Mouse (Mus musculus) lung, embryonic 14.5 days (tissue): ENCODE results near the gene Tceanc2. TPM values are rescaled to one million over a fixed set of nuclear protein-coding genes. Genes with fewer than 3 reads are reported as not detected.
A peak's percentile ranks its signal among the peaks of the same experiment; 100 is the strongest.

Experiments
- ATAC-seq: fragments of 200-750 bp; cut with Nextera tagmentation; 2 replicates; pipeline ENCODE4 v1.8.0; 2017; ENCODE audit warnings: mild to moderate bottlenecking, moderate TSS enrichment, moderate library complexity; ENCODE audit not compliant: insufficient read depth
- DNase-seq: peaks from one replicate; pipeline ENCODE4 v3.0.0-alpha.2; 2015
- H3K27ac ChIP-seq: fragments of 300-500 bp; sonication (generic); 2 replicates; pipeline ENCODE4 v1.5.1; 2014; ENCODE audit warnings: low read depth, mild to moderate bottlenecking, moderate library complexity
- H3K27me3 ChIP-seq: fragments of 300-500 bp; sonication (generic); 2 replicates; pipeline ENCODE4 v1.6.1; 2014; ENCODE audit warnings: low read length, control low read depth; ENCODE audit not compliant: insufficient read depth
- H3K36me3 ChIP-seq: fragments of 300-500 bp; sonication (generic); 2 replicates; pipeline ENCODE4 v1.6.1; 2014; ENCODE audit warnings: control low read depth; ENCODE audit not compliant: insufficient read depth
- H3K4me1 ChIP-seq: fragments of 300-500 bp; sonication (generic); 2 replicates; pipeline ENCODE4 v1.6.1; 2014; ENCODE audit warnings: antibody characterized with exemption, control low read depth; ENCODE audit not compliant: insufficient read depth
- H3K4me2 ChIP-seq: fragments of 300-500 bp; sonication (generic); 2 replicates; pipeline ENCODE4 v1.6.1; 2014; ENCODE audit warnings: mild to moderate bottlenecking
- H3K4me3 ChIP-seq: fragments of 300-500 bp; sonication (generic); 2 replicates; pipeline ENCODE4 v1.5.1; 2014; ENCODE audit warnings: low read depth, low read length
- H3K9ac ChIP-seq: fragments of 300-500 bp; sonication (generic); 2 replicates; pipeline ENCODE4 v1.6.1; 2014
- H3K9me3 ChIP-seq: fragments of 300-500 bp; sonication (generic); 2 replicates; pipeline ENCODE4 v1.6.1; 2016; ENCODE audit warnings: low read depth, low read length, control low read depth
- CTCF ChIP-seq: IDR thresholded peaks from 2 replicates; pipeline ENCODE4 v1.5.1; 2016; ENCODE audit warnings: antibody characterized with exemption, low read depth
- WGBS: fragments of 180-500 bp; shearing (Covaris S2); extraction: QIAGEN DNeasy Blood & Tissue Kit; methylation state at CpG from one replicate; pipeline ENCODE4 v1.1.7; 2014; 5-methylcytosine and 5-hydroxymethylcytosine counted together
- polyA plus RNA-seq: library from polyadenylated mRNA; unstranded; fragments of >200 nt; fragmentation: Nextera tagmentation; extraction: Ambion mirVana; gene quantifications from 2 replicates; pipeline ENCODE4 v1.2.1, GENCODE M21; 2014

Gene Tceanc2
- polyA plus RNA-seq, 1 experiment from 2014 or later: 28.3 TPM

GRCm38 (mm10) chr4:107159166-107159773 is 19.6 kb downstream of the Tceanc2 start:
- Histone ChIP-seq H3K4me2 (no peak overlapping the region), H3K36me3 (peaks cover 18% of the 10 kb centered on the region), H3K27me3 (no peaks in the 10 kb centered on the region), H3K4me1 (no peaks in the 10 kb centered on the region), H3K9me3 (no peaks in the 10 kb centered on the region), H3K9ac (no peak overlapping the region), H3K4me3 (no peak overlapping the region), H3K27ac (no peak overlapping the region)
- no peak for TF ChIP-seq CTCF
- WGBS: 79% methylated on average over 11 of the region's 11 CpGs
- ATAC-seq (no peak), DNase-seq (no peak)

GRCm38 (mm10) chr4:107156983-107157401 is 21.9 kb downstream of the Tceanc2 start:
- TF ChIP-seq CTCF: no peak
- Histone ChIP-seq H3K36me3 (peaks cover 18% of the 10 kb centered on the region), H3K4me1 (no peaks in the 10 kb centered on the region), H3K9ac (no peak overlapping the region), H3K27me3 (no peaks in the 10 kb centered on the region), H3K4me2 (no peak overlapping the region), H3K4me3 (no peak overlapping the region), H3K27ac (no peak overlapping the region), H3K9me3 (no peaks in the 10 kb centered on the region)
- WGBS: 70% methylated on average over 4 of the region's 4 CpGs
- ATAC-seq (no peak), DNase-seq (no peak)

- no peak for TF ChIP-seq CTCF
- peaks cover 23% of the 10 kb centered on the region for H3K36me3 ChIP-seq
Observed at GRCm38 (mm10) chr4:107152571-107152970, 26.3 kb downstream of the Tceanc2 start.

GRCm38 (mm10) chr4:107150991-107151390 is 27.9 kb downstream of the Tceanc2 start:
- no peak for DNase-seq
- no peak for ATAC-seq

More at GRCm38 (mm10) chr4:107152571-107152970, 26.3 kb downstream of the Tceanc2 start:
- Histone ChIP-seq H3K9me3 (no peaks in the 10 kb centered on the region), H3K4me3 (no peak overlapping the region), H3K27ac (no peak overlapping the region), H3K9ac (no peak overlapping the region), H3K4me1 (no peaks in the 10 kb centered on the region), H3K27me3 (no peaks in the 10 kb centered on the region), H3K4me2 (no peak overlapping the region)
- no peak for ATAC-seq
- WGBS: 74% methylated on average over 8 of the region's 8 CpGs
- no peak for DNase-seq

GRCm38 (mm10) chr4:107143511-107143910 is 35.4 kb downstream of the Tceanc2 start:
- Histone ChIP-seq H3K36me3 (peaks cover 32% of the 10 kb centered on the region), H3K4me3 (no peak overlapping the region), H3K27ac (no peak overlapping the region), H3K4me1 (peaks cover 3% of the 10 kb centered on the region), H3K27me3 (no peaks in the 10 kb centered on the region), H3K9ac (no peak overlapping the region), H3K4me2 (no peak overlapping the region), H3K9me3 (no peaks in the 10 kb centered on the region)
- no peak for TF ChIP-seq CTCF
- DNase-seq (no peak), ATAC-seq (no peak)
- WGBS: 84% methylated on average over 8 of the region's 8 CpGs

More at GRCm38 (mm10) chr4:107150991-107151390, 27.9 kb downstream of the Tceanc2 start:
- WGBS: 85% methylated on average over 6 of the region's 6 CpGs
- Histone ChIP-seq H3K4me1 (no peaks in the 10 kb centered on the region), H3K9me3 (no peaks in the 10 kb centered on the region), H3K36me3 (peaks cover 23% of the 10 kb centered on the region), H3K4me2 (no peak overlapping the region), H3K27me3 (no peaks in the 10 kb centered on the region), H3K27ac (no peak overlapping the region), H3K4me3 (no peak overlapping the region), H3K9ac (no peak overlapping the region)
- TF ChIP-seq CTCF: no peak

- no peaks in the 10 kb centered on the region for H3K9me3 ChIP-seq
- no peak overlapping the region for H3K4me2 ChIP-seq
- H3K27me3 ChIP-seq: no peaks in the 10 kb centered on the region
- DNase-seq: peak; percentile 76
- peaks cover 3% of the 10 kb centered on the region for H3K4me1 ChIP-seq
- H3K27ac ChIP-seq: peak overlapping the region; percentile 67
- WGBS: 41% methylated on average over 13 of the region's 13 CpGs
- no peak overlapping the region for H3K9ac ChIP-seq
- TF ChIP-seq CTCF: no peak
- ATAC-seq: peak; percentile 70
- peaks cover 14% of the 10 kb centered on the region; the same call in 1 of the 2 replicates for H3K36me3 ChIP-seq
- H3K4me3 ChIP-seq: no peak overlapping the region
Observed at GRCm38 (mm10) chr4:107139836-107140631, 38.9 kb downstream of the Tceanc2 start.
